Mouse (Mus musculus) right cerebral cortex, adult 2 months (tissue): ENCODE data around the gene Hsf4.
A peak's percentile ranks its signal among the peaks of the same experiment; 100 is the strongest.
"Not testable (repeated sequence)": the region's sequence is repeated elsewhere in the genome, so short reads cannot be mapped to it uniquely, and the experiment has no call there.

Experiments used
- DNase-seq, 2 experiments: peaks; one replicate each; pipeline ENCODE4 v3.0.0; 2021 to 2022; ENCODE audit warnings: low spot score in 2 of 2

Hsf4 gene

DNA sequence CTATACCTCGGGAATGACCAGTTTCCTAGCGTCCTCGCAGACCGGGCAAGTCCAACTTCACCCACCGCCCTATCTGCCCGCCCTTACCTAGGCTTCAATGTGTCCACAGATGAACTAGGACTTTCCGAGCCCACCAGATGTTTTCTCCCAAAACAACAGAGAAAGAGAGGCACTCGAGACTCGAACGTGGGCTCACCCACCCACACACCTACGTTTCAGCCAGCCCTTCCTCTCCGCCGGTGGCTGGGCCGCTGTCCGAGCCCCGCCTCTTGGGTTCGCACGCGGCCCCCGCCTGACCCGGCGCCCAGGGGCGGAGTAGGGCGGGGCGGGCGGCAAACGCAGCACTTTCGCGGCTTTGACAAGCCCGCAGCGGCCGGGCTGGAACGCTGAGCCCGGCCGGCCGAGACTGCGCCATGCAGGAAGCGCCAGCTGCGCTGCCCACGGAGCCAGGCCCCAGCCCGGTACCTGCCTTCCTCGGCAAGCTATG lies at the start of gene Hsf4:
Gene Hsf4 (plus strand): TSS at position 341 of the 487 bp plus-strand sequence.
- DNase-seq = peak; percentile 55 to 59

DNA sequence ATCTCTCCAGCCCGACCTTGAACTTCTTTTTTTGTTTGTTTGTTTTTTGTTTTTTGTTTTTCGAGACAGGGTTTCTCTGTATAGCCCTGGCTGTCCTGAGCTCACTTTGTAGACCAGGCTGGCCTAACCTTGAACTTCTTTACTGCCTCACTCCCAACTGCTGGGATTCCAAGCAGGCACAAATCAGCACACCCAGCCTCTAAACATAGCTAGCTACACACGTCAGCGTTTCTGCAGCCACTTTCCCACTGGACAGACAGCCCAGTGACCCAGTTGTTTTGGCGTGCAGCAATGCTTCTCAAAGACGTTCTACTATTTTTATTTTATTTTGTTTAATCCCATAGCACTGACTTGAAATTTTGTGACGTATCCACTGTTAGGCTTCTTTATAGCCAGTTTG lies 45.8 kb upstream of the Hsf4 start:
- DNase-seq = no peak

DNA sequence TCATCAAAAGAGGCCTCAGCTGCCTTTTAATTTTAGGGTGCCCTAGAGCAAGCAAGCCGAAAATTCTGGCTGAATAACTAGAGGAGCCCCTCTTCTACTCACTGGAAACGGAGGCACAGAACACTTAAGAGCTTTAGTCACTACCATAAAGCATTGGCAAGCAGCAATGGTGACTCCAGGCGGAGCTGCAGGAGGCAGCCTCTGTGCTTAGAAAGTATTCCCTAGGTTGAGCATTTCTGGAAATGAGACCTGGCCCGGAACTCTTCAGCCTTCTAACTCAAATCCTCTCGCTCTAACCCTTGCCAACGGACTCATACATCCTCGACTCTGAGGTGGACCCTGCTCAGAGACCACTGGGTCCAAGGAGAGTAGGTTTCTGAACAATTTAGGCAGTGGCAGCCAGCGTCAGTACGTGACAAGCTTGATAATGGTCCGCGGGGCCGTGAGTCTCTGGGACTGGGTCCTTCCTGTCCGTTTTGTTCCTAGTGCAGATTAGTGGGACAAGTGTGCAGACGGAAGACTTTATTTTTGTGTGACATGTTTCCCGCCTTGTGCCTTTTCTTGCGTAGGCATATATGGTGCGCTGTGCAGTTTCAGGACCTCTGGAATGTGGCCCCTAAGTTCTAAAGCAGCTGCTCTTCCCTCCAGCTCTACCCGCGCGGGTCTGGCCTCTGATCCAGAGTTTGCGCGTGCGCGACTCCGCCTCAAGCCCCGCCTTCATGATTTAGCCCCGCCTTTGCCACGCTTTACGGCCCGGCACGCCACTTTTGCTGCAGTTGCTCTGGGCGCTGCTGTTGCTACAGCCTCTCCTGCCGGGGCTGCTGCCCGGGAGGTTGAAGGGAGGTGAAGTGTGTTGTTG lies 45.0 kb upstream of the Hsf4 start, which contains the start of gene D230025D16Rik:
Gene D230025D16Rik (plus strand): TSS at position 733 of the 859 bp plus-strand sequence.
- peak; percentile 95 to 96 for DNase-seq

DNA sequence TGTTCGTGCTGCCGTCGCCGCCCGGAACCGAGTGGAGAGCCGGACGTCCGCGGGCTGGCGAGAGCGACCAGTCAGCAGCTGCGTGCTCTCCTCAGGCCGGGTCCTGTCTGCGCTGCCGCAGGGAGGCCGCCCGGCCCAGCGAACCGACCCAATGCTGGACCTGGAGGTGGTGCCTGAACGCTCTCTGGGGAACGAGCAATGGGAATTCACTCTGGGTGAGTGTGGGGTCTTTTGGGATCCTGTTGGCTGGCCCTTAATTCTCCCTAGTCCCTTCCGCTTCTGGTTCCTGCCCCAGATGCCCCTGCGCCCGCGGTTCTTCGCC lies 44.4 kb upstream of the Hsf4 start:
- no peak for DNase-seq

DNA sequence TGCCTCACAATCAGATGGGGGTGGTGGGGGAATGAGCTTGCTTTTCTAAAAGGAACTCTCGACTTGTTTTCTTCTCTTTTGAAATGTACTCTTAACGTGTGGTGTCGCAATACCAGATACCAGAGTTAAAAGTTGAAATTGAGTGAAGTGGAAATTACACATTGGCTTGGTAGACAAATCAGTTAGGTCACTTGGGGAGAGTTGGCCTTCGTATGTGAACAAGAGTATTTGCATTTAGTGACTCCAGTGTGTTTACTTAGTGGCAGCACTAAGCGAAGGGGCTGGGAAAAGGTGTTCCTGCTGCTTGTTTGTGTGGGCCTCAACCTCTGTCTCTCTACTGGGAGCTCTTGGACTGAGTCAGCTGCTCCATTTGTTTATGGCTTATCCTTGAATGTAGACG lies 43.7 kb upstream of the Hsf4 start:
- no peak for DNase-seq

DNA sequence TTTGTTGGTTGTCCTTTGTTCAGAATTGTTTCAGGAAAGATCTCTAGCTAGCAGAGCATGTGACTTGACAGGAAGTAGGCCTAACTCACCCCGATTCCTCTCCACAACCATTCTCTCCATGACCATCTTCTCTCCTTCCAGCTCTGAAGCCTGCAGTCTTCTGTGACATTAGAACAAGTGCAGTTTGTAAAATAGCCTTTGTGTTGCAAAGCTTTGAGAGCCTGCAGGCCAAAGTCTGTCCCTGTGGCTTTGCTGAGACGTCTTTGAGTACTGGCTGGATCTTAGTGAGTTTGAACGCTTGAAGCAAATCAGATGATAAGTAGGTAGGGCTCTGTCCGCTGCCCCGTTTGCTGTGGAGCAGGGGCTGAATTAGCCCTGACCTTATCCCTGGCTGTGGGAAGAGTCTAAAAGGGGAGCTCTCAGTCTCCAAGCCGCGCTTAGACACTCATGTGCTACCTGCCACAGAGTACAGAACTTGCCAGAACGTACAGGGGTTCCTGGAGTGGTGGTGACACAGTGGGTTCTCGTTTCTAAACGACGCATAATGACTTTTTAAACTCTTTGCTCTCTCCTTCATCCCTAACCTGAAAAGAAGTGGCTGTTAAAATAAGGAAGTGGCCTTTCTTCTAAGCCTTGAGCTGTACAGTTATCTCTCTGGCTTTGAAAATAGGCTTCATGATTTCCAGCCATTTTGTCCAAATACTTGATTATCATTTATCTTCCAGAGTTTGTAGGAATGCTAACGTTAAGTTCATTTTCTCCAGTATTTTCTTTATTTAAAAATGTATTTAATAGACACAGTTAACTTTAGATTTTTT lies 37.9 kb upstream of the Hsf4 start:
- no peak for DNase-seq

DNA sequence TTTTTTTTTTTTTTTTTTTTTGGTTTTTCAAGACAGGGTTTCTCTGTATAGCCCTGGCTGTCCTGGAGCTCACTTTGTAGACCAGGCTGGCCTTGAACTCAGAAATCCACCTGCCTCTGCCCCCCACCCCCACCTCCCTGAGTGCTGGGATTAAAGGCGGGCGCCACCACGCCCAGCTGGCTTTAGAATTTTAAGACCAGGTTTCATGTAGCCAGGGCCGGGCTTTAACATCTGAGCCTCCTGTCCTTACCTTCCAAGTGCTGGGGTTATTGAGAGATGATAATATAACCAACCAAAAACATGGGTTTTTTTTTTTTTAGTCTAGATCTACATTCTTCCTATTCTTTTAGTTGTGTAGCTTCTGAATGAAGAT lies 37.3 kb upstream of the Hsf4 start:
- not testable (repeated sequence) for DNase-seq

DNA sequence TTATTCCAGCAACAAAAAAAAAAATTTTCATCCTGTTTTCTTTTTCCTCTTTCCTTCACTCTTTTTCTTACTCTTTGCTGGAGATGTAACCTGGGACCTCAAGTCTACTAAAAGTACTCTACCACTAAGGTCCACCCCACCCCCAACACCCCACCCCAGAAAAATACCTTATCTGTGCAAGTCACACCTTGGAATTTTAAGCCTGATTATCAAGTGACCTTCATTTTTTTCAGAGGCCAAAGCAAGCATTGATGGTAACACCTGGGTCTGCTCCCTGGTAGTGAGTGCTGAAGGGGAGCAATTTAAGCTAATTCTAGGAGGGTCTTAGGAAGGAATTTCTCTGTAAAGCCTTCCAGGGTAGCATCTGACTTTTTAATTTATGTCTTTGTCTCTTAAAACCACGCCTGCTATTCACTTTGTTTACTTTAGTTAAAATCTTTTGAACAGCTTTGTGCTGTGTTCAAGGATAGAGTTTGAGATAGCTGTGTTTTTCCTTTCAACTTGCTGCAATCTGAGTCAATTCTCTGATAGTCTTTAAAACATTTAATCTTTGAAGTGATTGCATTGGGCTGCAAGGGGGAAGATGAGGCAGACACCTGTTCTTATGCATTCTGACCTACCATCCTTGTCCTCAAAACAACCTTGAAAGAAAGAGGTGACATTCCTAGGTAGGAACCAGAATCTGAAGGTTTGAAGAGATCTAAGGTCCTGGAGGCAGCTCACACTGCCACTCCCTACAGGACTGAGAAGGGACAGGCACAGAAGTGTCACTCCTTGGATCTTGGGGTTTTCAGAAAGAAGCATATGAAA lies 36.3 kb upstream of the Hsf4 start:
- no peak for DNase-seq

DNA sequence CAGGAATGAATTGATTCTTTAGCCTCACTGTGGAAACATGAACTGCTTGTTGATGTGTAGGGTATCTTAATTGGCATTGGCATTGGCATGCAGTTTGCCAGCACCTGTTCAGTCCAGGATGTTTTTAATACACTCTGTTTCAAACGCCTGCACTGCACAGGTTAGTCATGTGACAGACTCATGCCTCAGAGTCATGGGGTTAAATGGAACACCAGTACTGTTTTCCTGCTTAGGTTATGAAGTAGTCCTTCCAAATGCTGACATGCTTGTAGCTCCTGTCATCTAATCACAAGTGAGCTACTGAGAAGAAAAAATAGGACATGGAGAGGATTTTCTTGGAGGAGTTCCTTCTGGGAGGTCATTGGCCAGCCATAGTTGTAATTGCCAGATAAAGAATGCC lies 34.4 kb upstream of the Hsf4 start:
- no peak for DNase-seq

DNA sequence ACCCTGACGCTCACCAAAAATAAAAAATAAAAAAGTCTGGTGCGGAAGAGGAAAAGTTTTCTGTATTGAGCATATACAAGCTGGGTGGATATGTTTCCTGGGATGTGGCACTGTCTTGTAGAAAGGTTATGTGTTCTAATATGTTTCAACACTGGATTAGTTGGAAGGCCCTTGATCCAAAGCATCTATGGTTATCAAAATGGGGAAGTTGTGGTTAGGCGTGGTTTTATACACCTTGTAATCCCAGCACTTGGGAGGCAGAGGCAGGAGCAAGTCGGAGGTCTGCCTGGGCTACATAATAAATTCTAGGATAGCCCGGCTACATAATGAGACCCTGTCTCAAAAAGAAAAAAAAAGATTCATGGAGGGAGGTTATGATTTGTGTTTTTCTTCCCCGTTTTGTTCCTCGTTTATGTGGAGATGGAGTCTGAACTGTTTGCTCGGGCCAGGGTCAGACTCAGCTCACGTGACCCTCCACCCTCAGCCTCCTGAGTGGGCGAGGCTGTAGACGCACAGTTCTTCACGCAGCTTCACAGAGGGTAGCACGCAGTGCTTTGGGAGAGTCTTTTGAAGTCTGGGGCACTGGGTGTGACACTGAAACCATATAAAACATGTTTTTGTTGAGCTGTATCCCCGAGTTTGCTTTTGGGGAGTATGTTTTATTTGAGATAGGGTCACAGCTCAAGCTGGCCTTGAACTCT lies 32.0 kb upstream of the Hsf4 start:
- no peak for DNase-seq

DNA sequence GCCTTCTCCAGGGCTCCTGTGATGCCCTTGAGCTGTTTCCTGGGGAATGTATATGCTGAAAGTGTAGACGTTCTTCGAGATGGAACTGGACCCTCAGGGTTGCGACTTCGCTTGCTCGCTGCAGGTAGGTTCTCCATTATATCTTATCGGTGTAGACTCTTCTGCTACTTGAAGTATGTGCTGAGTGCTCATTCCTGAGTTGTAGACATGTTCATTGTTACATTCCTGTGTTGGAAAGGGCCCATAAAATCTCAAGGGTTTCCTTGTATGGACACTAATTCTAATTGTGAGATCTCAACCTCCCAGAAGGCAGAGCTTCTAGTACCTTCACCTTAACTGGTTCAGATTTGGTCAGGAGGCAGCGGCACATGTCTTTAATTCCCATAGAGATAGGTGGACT lies 28.6 kb upstream of the Hsf4 start:
- no peak for DNase-seq

DNA sequence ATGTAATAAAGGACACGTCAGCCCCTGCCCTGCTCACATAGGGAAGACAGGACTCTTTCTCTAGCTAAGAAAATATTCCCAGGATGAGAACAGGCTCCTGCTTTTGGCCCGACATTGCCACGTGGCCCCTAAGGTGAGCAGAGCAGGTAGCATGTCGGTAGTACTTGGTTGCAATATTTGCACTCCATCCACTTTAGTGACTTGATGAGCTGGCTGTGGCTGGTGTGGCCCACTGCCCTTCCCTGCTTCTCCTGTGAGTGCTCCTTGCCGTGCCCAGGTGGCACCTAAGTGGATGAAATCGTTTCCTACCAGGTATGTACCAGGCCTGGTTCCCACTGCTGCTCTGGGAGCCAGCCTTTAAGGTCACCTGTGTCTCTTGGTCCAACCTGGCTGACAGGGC lies 17.6 kb upstream of the Hsf4 start:
- DNase-seq = no peak

DNA sequence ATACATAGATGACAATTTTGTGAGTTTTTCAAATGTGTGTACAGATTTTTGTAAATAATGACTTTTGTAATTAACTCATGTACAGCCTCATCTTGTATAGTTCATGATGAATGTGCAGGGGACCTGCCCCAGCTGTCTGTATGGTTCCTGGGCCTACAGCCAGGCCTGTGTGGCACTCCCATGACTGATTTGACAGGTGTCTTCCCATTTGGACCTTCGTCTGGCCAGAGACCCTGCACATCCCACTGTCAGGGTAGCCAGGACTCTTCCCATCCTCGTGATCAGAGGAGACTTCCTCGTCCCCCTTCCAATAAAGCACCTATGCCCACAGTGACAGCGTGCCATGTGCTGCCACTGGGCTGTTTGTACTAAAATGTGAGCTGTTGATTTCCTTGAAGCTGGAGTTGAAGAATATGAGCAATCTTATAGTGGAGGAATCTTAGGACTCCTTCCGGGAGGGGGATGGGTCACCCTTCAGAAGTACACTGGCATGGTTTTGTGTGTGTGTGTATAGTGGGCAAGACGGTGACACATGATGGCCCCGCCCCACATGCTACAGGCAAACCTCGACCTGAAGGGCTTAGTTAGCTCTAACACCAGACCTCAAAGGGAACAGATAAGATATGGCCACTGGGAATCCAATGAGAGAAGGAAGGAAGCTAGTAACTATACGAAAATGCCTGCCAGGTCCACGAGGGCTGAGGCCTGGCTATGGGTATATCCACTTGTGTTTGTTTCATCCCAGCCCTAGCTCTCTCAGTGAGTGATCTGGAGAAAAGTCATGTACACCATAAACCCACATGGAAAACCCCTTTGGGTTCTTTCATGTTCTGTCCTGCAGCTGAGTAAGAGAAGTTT lies 16.7 kb upstream of the Hsf4 start:
- no peak for DNase-seq

DNA sequence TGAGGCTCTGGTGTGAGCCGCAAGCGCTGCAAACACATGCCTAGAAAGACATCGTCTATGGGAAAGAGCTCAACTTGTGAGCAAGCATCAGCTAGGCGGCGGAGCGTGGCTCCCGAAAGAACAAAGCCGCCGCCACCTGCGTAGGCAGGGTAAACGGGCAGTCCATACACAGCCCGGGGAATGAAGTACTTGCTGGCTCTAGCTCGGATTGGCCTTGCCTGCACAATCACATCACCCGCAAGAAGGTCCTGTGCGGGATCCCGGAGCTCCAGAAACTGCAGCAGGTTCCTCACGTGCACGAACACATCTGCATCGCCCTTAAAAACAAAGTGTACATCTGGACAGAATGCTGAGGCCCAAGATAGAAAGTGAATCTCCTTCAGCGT lies 15.8 kb upstream of the Hsf4 start:
- DNase-seq = no peak

DNA sequence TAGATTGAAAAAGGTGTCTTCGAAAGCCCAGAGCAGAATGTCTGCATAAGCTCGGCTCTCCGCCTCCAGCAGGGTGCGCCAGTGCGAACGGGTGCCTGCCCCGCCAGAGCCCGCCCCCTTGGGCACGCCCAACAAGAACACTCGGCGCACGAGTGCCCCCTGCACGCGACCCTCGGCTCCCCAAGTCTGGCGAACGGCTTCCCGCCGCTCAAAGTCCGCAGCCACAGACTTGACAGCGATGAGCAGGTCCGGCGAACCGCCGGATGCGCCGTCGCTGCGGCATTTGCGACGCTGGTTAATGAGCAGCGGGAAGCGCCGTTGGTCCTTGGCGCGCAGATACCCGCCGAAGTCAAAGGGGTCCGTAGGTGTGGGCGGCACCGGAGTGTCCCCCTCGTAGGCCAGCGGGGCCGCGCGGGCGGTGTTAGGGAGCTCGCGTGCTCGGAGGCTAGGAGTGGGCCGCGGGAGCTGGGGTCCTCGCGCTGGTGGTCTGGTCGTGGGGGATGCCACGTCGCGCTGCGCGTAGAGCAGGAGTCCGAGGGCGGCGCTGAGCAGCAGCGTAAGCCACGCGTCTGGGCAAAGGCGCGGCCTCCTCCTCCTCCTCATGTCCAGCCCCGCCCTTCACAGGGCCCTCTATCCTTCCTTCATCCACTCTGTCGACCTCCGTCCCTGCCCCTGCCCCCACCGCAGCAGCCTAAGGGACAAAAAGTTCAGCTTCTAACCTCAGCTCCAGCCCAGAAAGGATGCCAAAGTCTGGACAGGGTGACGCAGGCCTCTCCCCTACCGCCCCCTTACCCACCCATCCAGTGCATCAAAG lies 15.2 kb upstream of the Hsf4 start:
- DNase-seq = peak; percentile 88 to 92

DNA sequence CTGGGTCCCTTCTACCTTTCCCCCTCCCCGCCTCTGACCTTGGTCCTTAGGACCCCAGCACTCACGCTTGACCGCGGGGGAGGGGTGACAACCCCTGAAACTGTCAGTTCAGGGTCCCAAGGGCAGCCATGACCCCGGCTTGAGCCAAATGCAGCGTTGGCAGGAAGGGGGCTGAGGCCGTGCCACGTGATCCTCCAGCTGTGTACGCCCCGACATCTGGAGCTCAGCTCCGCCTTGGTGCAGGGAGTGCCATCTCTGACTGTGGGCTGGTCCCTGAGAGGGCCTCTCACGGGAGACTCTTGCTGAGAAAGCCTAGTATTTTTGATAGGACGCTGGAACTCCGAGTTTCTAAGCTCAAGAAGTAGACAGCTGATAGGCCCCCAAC lies 14.6 kb upstream of the Hsf4 start, which contains the start of gene B3gnt9:
Gene B3gnt9 (minus strand): TSS at position 188 of the 385 bp plus-strand sequence.
- DNase-seq = no peak

DNA sequence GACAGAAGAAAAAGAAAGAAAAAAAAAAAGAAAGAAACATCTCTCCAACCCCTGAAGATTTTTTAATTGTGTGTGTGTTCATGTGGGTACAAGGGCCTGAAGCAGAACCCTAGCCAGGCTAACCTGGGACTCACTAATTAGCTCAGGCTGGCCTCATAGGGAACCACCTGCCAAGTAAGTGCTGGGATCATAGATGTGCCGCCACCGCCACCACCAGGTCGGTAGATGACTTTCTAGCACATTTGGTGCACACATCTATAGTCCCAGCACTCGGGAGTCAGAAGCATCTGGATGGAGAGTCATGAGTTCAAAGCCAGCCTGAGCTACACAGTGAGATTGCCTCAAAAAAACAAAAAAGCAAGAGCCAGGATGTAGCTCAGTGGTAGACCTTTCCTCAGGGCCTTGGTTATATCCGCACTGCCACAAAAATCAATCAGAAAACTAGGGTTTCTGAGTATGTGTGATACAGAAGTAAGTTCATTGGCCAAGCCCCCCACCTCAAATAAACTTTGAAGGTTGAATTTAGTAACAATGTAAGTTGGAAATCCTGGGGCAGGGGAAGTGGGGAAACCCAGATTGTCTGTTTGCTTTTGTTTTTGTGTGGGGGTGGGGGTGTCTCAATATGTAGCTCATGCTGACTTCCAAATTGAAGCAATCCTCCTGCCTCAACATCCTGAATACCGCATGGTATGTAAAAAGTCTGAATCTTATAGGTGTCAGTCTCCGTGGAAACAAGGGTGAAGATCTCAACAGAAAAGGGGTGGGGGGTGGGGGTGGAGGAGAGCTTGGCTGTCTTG lies 12.1 kb upstream of the Hsf4 start:
- DNase-seq = no peak

DNA sequence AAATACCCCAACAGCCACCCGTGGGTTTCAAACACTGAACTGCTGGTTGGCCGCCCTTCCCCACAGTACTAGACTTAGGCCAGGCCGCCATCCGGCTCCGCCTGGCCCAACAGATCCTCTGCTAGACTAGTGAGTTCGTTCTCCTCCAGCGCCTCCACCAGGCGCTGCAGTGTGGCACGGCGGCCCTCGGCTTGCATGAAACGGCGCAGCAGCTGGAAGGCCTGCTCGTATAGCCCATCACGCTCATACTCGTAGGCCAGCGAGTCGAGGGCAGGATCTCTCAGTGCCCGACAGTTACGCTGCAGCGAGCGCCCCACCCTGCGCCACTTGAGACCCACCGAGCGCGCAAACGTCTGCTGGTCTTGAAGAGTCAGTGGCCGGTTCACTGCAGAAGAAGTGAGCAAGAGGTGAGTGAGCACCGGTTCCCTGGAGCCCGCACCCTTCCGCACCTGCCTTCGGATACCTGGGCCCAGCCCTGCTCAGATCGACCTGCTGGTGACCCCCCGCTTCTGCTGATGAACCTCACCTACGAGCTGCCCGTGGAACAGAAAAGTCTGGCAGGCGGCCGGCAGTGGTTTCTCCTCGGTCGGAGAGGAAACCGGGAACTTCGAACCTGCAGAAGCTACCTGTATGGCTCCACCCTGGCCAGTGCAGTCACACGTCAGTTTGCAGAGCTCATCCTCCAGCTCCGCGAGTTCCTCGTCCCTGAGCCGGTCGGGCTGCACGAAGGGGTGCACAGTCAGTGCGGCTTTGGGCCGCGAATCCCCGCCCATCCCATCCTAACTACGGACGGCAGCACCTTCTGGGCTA lies 10.5 kb upstream of the Hsf4 start:
- no peak for DNase-seq
